Mouse (Mus musculus): ENCODE measurements around the gene Pkn1.

Gene Pkn1

GRCm38 (mm10) chr8:83698661-83699453, at the start of gene Pkn1:
TSS of gene Pkn1 (minus strand) at chr8:83699179.
- peak; percentile 64 for DNase-seq (ENCODE audit: low spot score)

- no peak for DNase-seq (ENCODE audit: low spot score)
Measured at GRCm38 (mm10) chr8:83748708-83749107, 49.7 kb upstream of the Pkn1 start.

GRCm38 (mm10) chr8:83747661-83748346, 48.8 kb upstream of the Pkn1 start:
- no peak for DNase-seq (ENCODE audit: low spot score)

GRCm38 (mm10) chr8:83744070-83744469, 45.1 kb upstream of the Pkn1 start:
- DNase-seq (ENCODE audit: low spot score): no peak

- no peak for DNase-seq (ENCODE audit: low spot score)
Measured at GRCm38 (mm10) chr8:83742968-83743367, 44.0 kb upstream of the Pkn1 start.

- DNase-seq (ENCODE audit: low spot score): no peak
Measured at GRCm38 (mm10) chr8:83741849-83742655, 43.1 kb upstream of the Pkn1 start.

- no peak for DNase-seq (ENCODE audit: low spot score)
Measured at GRCm38 (mm10) chr8:83740976-83741741, 42.2 kb upstream of the Pkn1 start, which contains the start of gene Adgre5. TSS of gene Adgre5 (minus strand) at chr8:83741326.

GRCm38 (mm10) chr8:83740586-83740975, 41.6 kb upstream of the Pkn1 start:
- DNase-seq (ENCODE audit: low spot score): no peak

- DNase-seq (ENCODE audit: low spot score): no peak
Measured at GRCm38 (mm10) chr8:83739711-83740468, 40.9 kb upstream of the Pkn1 start.

GRCm38 (mm10) chr8:83738949-83739710, 40.2 kb upstream of the Pkn1 start:
- no peak for DNase-seq (ENCODE audit: low spot score)

GRCm38 (mm10) chr8:83737852-83738562, 39.0 kb upstream of the Pkn1 start:
- no peak for DNase-seq (ENCODE audit: low spot score)

- no peak for DNase-seq (ENCODE audit: low spot score)
Measured at GRCm38 (mm10) chr8:83737346-83737745, 38.4 kb upstream of the Pkn1 start.

- no peak for DNase-seq (ENCODE audit: low spot score)
Measured at GRCm38 (mm10) chr8:83736681-83737080, 37.7 kb upstream of the Pkn1 start.

- no peak for DNase-seq (ENCODE audit: low spot score)
Measured at GRCm38 (mm10) chr8:83732919-83733318, 33.9 kb upstream of the Pkn1 start.

- DNase-seq (ENCODE audit: low spot score): no peak
Measured at GRCm38 (mm10) chr8:83731906-83732305, 32.9 kb upstream of the Pkn1 start.

- no peak for DNase-seq (ENCODE audit: low spot score)
Measured at GRCm38 (mm10) chr8:83729009-83729807, 30.2 kb upstream of the Pkn1 start.

- DNase-seq (ENCODE audit: low spot score): no peak
Measured at GRCm38 (mm10) chr8:83725521-83726102, 26.6 kb upstream of the Pkn1 start.
